Mouse (Mus musculus) regulatory T cell (primary cell): ENCODE measurements around the gene Itih3.

ENCODE experiments used
- in situ Hi-C: fragments of 300-600 bp; cut with MboI, MseI; formaldehyde crosslinking; loops from one replicate; pipeline ENCODE4 v1.15.1; 2025; ENCODE audit warnings: high pct_unique_total_duplicates

The Itih3 gene

GRCm38 (mm10) chr14:30923375-30924105 is at the start of gene Itih3:
Gene Itih3 (minus strand): TSS chr14:30923760.
- in situ Hi-C loops: no loop called here

GRCm38 (mm10) chr14:30960366-30960765 is 36.8 kb upstream of the Itih3 start:
- in situ Hi-C loops: no loop called here

- in situ Hi-C loops: no loop called here
These were observed 35.5 kb upstream of the Itih3 start for GRCm38 (mm10) chr14:30959031-30959430.

- in situ Hi-C loops: no loop called here
These were observed 35.0 kb upstream of the Itih3 start for GRCm38 (mm10) chr14:30958517-30958916.

GRCm38 (mm10) chr14:30951154-30951825 is 27.7 kb upstream of the Itih3 start, which contains the start of gene Nek4:
Gene Nek4 (plus strand): TSS chr14:30951377.
- in situ Hi-C loops: no loop called here

GRCm38 (mm10) chr14:30949986-30950385 is 26.4 kb upstream of the Itih3 start:
- in situ Hi-C loops: no loop called here

GRCm38 (mm10) chr14:30944745-30945144 is 21.2 kb upstream of the Itih3 start:
- in situ Hi-C loops: no loop called here

- in situ Hi-C loops: no loop called here
These were observed 20.5 kb upstream of the Itih3 start for GRCm38 (mm10) chr14:30943860-30944674.

- in situ Hi-C loops: no loop called here
These were observed 19.5 kb upstream of the Itih3 start, which contains the start of gene Itih1 for GRCm38 (mm10) chr14:30943038-30943437. Gene Itih1 (minus strand): TSS chr14:30943289.

- in situ Hi-C loops: no loop called here
These were observed 18.7 kb upstream of the Itih3 start for GRCm38 (mm10) chr14:30942254-30942653.

- in situ Hi-C loops: no loop called here
These were observed 9.8 kb upstream of the Itih3 start for GRCm38 (mm10) chr14:30933351-30933750.

- in situ Hi-C loops: no loop called here
These were observed 6.8 kb upstream of the Itih3 start for GRCm38 (mm10) chr14:30930386-30930785.

- in situ Hi-C loops: no loop called here
These were observed 1.9 kb upstream of the Itih3 start for GRCm38 (mm10) chr14:30925492-30925891.

GRCm38 (mm10) chr14:30922053-30922670 is 1.4 kb downstream of the Itih3 start:
- in situ Hi-C loops: no loop called here

- in situ Hi-C loops: loop anchor here (5.0 kb wide), 1 partner anchor 71 kb away; no protein-coding TSS in a partner anchor
These were observed 7.0 kb downstream of the Itih3 start for GRCm38 (mm10) chr14:30916516-30916915.

GRCm38 (mm10) chr14:30913404-30913803 is 10.2 kb downstream of the Itih3 start:
- in situ Hi-C loops: no loop called here

- in situ Hi-C loops: no loop called here
These were observed 10.9 kb downstream of the Itih3 start for GRCm38 (mm10) chr14:30912641-30913040.

- in situ Hi-C loops: no loop called here
These were observed 12.4 kb downstream of the Itih3 start for GRCm38 (mm10) chr14:30911141-30911540.

- in situ Hi-C loops: loop anchor here (10.0 kb wide), 1 partner anchor 1067 kb away; no protein-coding TSS in a partner anchor
These were observed 15.7 kb downstream of the Itih3 start for GRCm38 (mm10) chr14:30907814-30908265.

GRCm38 (mm10) chr14:30906001-30906400 is 17.6 kb downstream of the Itih3 start:
- in situ Hi-C loops: loop anchor here (10.0 kb wide), 1 partner anchor 1069 kb away; no protein-coding TSS in a partner anchor

GRCm38 (mm10) chr14:30904307-30904706 is 19.3 kb downstream of the Itih3 start:
- in situ Hi-C loops: loop anchor here (10.0 kb wide), 1 partner anchor 1070 kb away; no protein-coding TSS in a partner anchor
